Mouse (Mus musculus) kidney, postnatal 4 days (tissue): Measurements from ENCODE around the gene Wfdc8.

Experiments
- DNase-seq, 2 experiments: peaks; one replicate each; pipeline ENCODE4 v3.0.0; 2021; ENCODE audit warnings: mixed read lengths in 2 of 2

Gene Wfdc8

GRCm38 (mm10) chr2:164562391-164563188, 50.8 kb downstream of the Wfdc8 start, which contains the start of gene Wfdc2:
TSS of gene Wfdc2 (plus strand) at chr2:164562413.
- DNase-seq = peak; percentile 56 to 74

GRCm38 (mm10) chr2:164560106-164560505, 53.3 kb downstream of the Wfdc8 start:
- no peak for DNase-seq

- no peak for DNase-seq
These were observed 54.3 kb downstream of the Wfdc8 start for GRCm38 (mm10) chr2:164558991-164559645.

- DNase-seq = no peak
These were observed 55.0 kb downstream of the Wfdc8 start for GRCm38 (mm10) chr2:164558426-164558825.

GRCm38 (mm10) chr2:164551502-164551901, 61.9 kb downstream of the Wfdc8 start:
- no peak for DNase-seq

- DNase-seq = no peak
These were observed 62.5 kb downstream of the Wfdc8 start for GRCm38 (mm10) chr2:164550895-164551269.

- peak in 1 of 2 experiments; percentile 26 for DNase-seq
These were observed 63.2 kb downstream of the Wfdc8 start for GRCm38 (mm10) chr2:164549963-164550894.

- no peak for DNase-seq
These were observed 64.1 kb downstream of the Wfdc8 start for GRCm38 (mm10) chr2:164549338-164549737.
